Mouse (Mus musculus): ENCODE data around the gene Egfem1. TPM values are rescaled to one million over a fixed set of nuclear protein-coding genes. Genes with fewer than 3 reads are reported as not detected.

Gene Egfem1
- polyA plus RNA-seq, 1 experiment from 2014 or later: 1.6 TPM

DNA sequence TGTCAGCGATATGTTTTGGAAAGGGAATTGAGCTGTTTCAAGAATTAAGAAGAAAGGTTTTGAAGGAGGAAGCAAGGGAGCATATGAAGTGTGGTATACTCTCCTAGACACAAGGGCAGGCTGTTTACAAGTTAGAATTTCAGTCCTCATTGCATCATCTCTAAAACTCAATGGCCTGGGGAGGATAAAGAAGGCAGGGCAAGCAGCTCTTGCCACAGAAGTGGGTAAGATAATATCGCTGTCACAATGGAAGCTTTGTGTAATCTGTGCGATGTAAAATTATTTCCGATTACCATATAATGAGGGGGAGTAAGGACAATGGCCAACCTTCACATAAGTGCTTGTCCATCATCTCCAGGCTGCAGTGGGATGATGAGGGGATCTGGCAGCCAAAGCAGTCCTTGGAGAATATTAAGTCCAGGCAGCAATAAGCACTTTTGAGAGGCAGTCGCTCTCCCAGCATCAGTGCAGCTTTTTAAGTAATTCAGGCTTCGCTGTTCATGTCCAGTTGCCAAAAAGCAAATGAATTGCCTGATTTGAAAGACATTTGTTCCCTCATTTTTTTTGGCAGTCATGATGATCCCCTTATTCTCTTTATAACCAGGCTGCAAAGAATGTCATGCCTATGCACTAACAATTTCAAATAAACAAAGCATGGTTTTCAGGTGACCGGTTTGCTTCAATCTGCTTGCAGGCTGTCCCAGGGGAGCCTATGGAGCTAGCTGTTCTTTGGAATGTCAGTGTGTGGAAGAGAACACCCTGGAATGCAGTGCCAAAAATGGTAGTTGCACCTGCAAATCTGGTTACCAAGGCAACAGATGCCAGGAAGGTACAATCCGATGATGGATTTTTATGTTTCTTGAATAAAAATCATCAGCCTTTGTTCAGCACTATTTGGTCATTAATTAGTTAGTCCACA is 607.8 kb downstream of the Egfem1 start:
- WGBS: 85% methylated on average over 8 of the region's 8 CpGs
- Histone ChIP-seq H3K27me3 (ENCODE audit: insufficient read depth, low read length) (no peaks in the 10 kb centered on the region), H3K4me3 (replicated peaks; ENCODE audit: low read depth, low read length) (no peak overlapping the region), H3K4me1 (replicated peaks; ENCODE audit: insufficient read depth, low read length) (no peaks in the 10 kb centered on the region), H3K4me2 (ENCODE audit: low read length) (no peak overlapping the region), H3K27ac (no peak overlapping the region), H3K9me3 (replicated peaks; ENCODE audit: low read length) (no peaks in the 10 kb centered on the region), H3K36me3 (ENCODE audit: insufficient read depth, low read length) (no peaks in the 10 kb centered on the region), H3K9ac (ENCODE audit: low read depth, low read length) (no peak overlapping the region)
- no peak for TF ChIP-seq CTCF (IDR thresholded peaks at IDR 0.05; ENCODE audit: low read depth)
- DNase-seq (ENCODE audit: low spot score) (no peak), ATAC-seq (replicated peaks; ENCODE audit: low FRiP score, low read depth) (no peak)

DNA sequence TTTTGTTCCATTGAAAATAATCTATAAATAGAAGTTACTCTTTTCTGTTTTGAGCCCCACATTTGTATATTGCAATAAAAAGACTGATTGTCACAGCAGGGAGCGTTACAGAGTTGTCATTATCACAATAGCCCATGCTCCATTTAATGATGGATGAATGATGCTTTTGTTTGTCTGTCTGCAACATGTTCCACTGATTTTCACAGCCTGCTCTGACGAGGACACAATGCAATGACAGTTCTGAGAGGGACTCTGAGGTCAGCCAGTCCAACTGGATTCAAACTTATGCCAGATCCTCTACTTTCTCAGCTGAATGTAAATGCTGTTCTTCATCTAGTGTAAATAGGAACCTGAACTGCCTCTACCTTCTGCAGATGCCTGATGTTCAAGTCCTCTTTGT is 619.3 kb downstream of the Egfem1 start:
- H3K9ac ChIP-seq (ENCODE audit: low read depth, low read length): no peak overlapping the region
- no peaks in the 10 kb centered on the region for H3K36me3 ChIP-seq (ENCODE audit: insufficient read depth, low read length)
- no peak for TF ChIP-seq CTCF (IDR thresholded peaks at IDR 0.05; ENCODE audit: low read depth)
- H3K4me3 ChIP-seq (replicated peaks; ENCODE audit: low read depth, low read length): no peak overlapping the region
- no peak overlapping the region for H3K27ac ChIP-seq
- H3K4me2 ChIP-seq (ENCODE audit: low read length): no peak overlapping the region
- DNase-seq (ENCODE audit: low spot score) (no peak), ATAC-seq (replicated peaks; ENCODE audit: low FRiP score, low read depth) (no peak)
- H3K27me3 ChIP-seq (ENCODE audit: insufficient read depth, low read length): no peaks in the 10 kb centered on the region
- H3K9me3 ChIP-seq (replicated peaks; ENCODE audit: low read length): no peaks in the 10 kb centered on the region
- 55% methylated on average over 2 of the region's 2 CpGs for WGBS
- no peaks in the 10 kb centered on the region for H3K4me1 ChIP-seq (replicated peaks; ENCODE audit: insufficient read depth, low read length)

DNA sequence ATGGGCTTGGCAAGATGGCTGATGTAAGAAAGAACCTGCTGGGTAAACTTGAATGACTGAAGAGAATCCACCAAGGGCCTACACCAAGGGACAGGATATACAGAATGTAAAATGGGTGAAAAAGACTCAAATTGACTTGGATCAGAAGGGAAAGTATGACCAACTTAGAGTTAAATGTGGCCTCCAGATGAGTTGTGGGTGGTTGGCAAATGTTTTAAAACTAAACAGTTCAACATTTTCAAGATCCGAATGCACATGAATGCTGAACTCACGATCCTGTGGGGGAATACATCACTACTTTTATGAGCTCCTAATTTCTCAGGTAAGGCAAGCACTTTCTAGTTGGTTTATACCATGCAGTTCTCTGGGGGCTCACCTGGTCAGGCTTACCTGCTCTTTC is 625.0 kb downstream of the Egfem1 start:
- DNase-seq (ENCODE audit: low spot score): no peak
- no peaks in the 10 kb centered on the region for H3K9me3 ChIP-seq (replicated peaks; ENCODE audit: low read length)
- H3K4me3 ChIP-seq (replicated peaks; ENCODE audit: low read depth, low read length): no peak overlapping the region
- H3K9ac ChIP-seq (ENCODE audit: low read depth, low read length): no peak overlapping the region
- ATAC-seq (replicated peaks; ENCODE audit: low FRiP score, low read depth): no peak
- no peak overlapping the region for H3K4me2 ChIP-seq (ENCODE audit: low read length)
- H3K27me3 ChIP-seq (ENCODE audit: insufficient read depth, low read length): no peaks in the 10 kb centered on the region
- no peaks in the 10 kb centered on the region for H3K36me3 ChIP-seq (ENCODE audit: insufficient read depth, low read length)
- 85% methylated on average over 2 of the region's 2 CpGs for WGBS
- no peaks in the 10 kb centered on the region for H3K4me1 ChIP-seq (replicated peaks; ENCODE audit: insufficient read depth, low read length)
- no peak for TF ChIP-seq CTCF (IDR thresholded peaks at IDR 0.05; ENCODE audit: low read depth)
- H3K27ac ChIP-seq: no peak overlapping the region

- Histone ChIP-seq H3K36me3 (ENCODE audit: insufficient read depth, low read length) (no peaks in the 10 kb centered on the region), H3K4me3 (replicated peaks; ENCODE audit: low read depth, low read length) (no peak overlapping the region), H3K27ac (no peak overlapping the region), H3K9me3 (replicated peaks; ENCODE audit: low read length) (no peaks in the 10 kb centered on the region), H3K9ac (ENCODE audit: low read depth, low read length) (no peak overlapping the region), H3K27me3 (ENCODE audit: insufficient read depth, low read length) (no peaks in the 10 kb centered on the region), H3K4me2 (ENCODE audit: low read length) (no peak overlapping the region), H3K4me1 (replicated peaks; ENCODE audit: insufficient read depth, low read length) (no peaks in the 10 kb centered on the region)
- TF ChIP-seq CTCF (IDR thresholded peaks at IDR 0.05; ENCODE audit: low read depth): no peak
- no peak for DNase-seq (ENCODE audit: low spot score)
- 76% methylated on average over 1 of the region's 1 CpGs for WGBS
- ATAC-seq (replicated peaks; ENCODE audit: low FRiP score, low read depth): no peak
Measured at GRCm38 (mm10) chr3:29707467-29707866, 625.6 kb downstream of the Egfem1 start.

GRCm38 (mm10) chr3:29726376-29726967 is 644.6 kb downstream of the Egfem1 start:
- Histone ChIP-seq H3K4me2 (ENCODE audit: low read length) (no peak overlapping the region), H3K4me1 (replicated peaks; ENCODE audit: insufficient read depth, low read length) (no peaks in the 10 kb centered on the region), H3K27me3 (ENCODE audit: insufficient read depth, low read length) (no peaks in the 10 kb centered on the region), H3K36me3 (ENCODE audit: insufficient read depth, low read length) (no peaks in the 10 kb centered on the region), H3K4me3 (replicated peaks; ENCODE audit: low read depth, low read length) (no peak overlapping the region), H3K27ac (no peak overlapping the region), H3K9ac (ENCODE audit: low read depth, low read length) (no peak overlapping the region), H3K9me3 (replicated peaks; ENCODE audit: low read length) (no peaks in the 10 kb centered on the region)
- 57% methylated on average over 8 of the region's 8 CpGs for WGBS
- peak; percentile 84 for TF ChIP-seq CTCF (IDR thresholded peaks at IDR 0.05; ENCODE audit: low read depth)
- ATAC-seq (replicated peaks; ENCODE audit: low FRiP score, low read depth) (no peak), DNase-seq (ENCODE audit: low spot score) (peak; percentile 78)

DNA sequence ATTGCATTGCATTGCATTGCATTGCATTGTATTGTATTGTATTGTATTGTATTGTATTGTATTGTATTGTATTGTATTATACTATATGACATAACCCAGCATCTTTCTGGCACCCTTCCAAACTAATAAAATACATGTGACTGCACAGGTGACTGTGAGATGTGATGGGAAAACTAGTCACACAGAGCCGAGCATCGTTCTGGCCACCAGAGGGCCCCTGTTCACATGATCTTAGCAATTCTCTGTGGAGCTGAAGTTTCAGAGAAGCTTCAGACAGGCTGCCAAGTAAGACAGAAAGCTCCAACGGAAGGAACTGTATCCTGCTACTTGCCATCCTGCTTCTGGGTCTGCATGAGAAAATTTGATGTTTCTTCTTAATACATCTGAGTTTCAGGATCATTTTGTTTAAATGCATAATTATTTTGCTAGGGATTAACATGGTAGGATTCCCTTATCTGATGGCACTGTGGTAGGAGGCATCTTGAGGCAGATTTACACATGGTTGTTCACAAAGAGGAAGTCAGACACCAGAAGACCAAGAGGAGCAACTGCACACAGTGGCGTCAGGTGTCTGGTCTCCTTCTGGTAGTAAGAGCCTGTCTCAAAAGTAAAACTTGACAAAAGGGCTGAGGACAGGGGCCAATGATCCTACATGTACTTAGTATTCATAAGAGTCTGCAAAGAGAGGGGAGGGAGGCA is 648.4 kb downstream of the Egfem1 start:
- H3K4me3 ChIP-seq (replicated peaks; ENCODE audit: low read depth, low read length): no peak overlapping the region
- H3K27ac ChIP-seq: no peak overlapping the region
- no peaks in the 10 kb centered on the region for H3K4me1 ChIP-seq (replicated peaks; ENCODE audit: insufficient read depth, low read length)
- peak; percentile 75 for DNase-seq (ENCODE audit: low spot score)
- no peak overlapping the region for H3K4me2 ChIP-seq (ENCODE audit: low read length)
- peak; percentile 80 for TF ChIP-seq CTCF (IDR thresholded peaks at IDR 0.05; ENCODE audit: low read depth)
- no peak for ATAC-seq (replicated peaks; ENCODE audit: low FRiP score, low read depth)
- no peaks in the 10 kb centered on the region for H3K27me3 ChIP-seq (ENCODE audit: insufficient read depth, low read length)
- H3K9me3 ChIP-seq (replicated peaks; ENCODE audit: low read length): no peaks in the 10 kb centered on the region
- H3K9ac ChIP-seq (ENCODE audit: low read depth, low read length): no peak overlapping the region
- 16% methylated on average over 4 of the region's 4 CpGs for WGBS
- no peaks in the 10 kb centered on the region for H3K36me3 ChIP-seq (ENCODE audit: insufficient read depth, low read length)

Data from kidney, postnatal 0 days (tissue).